Mouse (Mus musculus) large intestine, adult 2 months (tissue): ENCODE results near the gene Amer2. TPM values are rescaled to one million over a fixed set of nuclear protein-coding genes. Genes with fewer than 3 reads are reported as not detected.

Experiments used
- DNase-seq: peaks from one replicate; pipeline ENCODE4 v3.0.0-alpha.2; 2012; ENCODE audit warnings: low read depth, low spot score
- WGBS: fragments of 180-500 bp; shearing (Covaris S2); methylation state at CpG from one replicate; pipeline ENCODE4 v1.1.7; 2018; 5-methylcytosine and 5-hydroxymethylcytosine counted together
- polyA plus RNA-seq: library from polyadenylated mRNA; depleted of rRNA; stranded (reverse); fragments of >200 nt; gene quantifications from 2 replicates; pipeline ENCODE4 v1.2.3, GENCODE M21; 2012; rRNA removed

Gene Amer2
- polyA plus RNA-seq, 1 experiment, result 0.04 TPM

GRCm38 (mm10) chr14:60432136-60432535 is 59.1 kb downstream of the Amer2 start:
- no peak for DNase-seq
- 79% methylated on average over 2 of the region's 2 CpGs for WGBS

DNA sequence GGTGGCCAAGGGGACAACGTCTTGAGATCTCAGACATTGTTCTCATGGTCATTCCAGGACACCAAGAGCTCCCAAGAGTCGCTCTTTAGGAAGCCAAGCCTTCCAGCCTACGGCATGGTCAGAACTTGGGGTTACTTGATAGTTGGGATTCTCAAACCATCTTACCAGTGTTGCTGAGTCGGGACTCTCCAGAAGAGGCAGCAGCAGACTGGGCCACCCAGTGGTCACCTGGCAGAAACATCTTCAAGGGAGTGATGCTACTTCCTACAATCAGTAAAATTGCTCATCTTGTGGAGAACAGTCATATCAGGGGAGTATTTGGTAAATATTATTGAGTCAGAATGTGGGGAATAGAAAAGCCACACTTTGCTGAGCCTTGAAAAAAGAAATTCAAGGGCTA is 62.5 kb downstream of the Amer2 start:
- DNase-seq, result no peak
- 64% methylated on average over 4 of the region's 4 CpGs for WGBS

GRCm38 (mm10) chr14:60436364-60436763 is 63.3 kb downstream of the Amer2 start:
- DNase-seq, result no peak

Other genes starting within 250 kb of the Amer2 start
- gene Atp8a2, start 176.1 kb upstream of the Amer2 start, polyA plus RNA-seq, result 2.4 and 2.6 TPM in 2 replicates
- 0.03 TPM in 1 of 2 replicates, not detected in the other for gene Nupl1, start 121.8 kb upstream of the Amer2 start, polyA plus RNA-seq
- gene Gm49336, start 121.8 kb upstream of the Amer2 start, polyA plus RNA-seq, result 9.6 and 15.9 TPM in 2 replicates
- 10.1 and 16.9 TPM in 2 replicates for gene Mtmr6, start 108.0 kb upstream of the Amer2 start, polyA plus RNA-seq